Mouse (Mus musculus) intestine, embryonic 14.5 days (tissue): ENCODE measurements around the gene Gm17657. TPM values are rescaled to one million over a fixed set of nuclear protein-coding genes. Genes with fewer than 3 reads are reported as not detected.

ENCODE experiments used
- ATAC-seq: fragments of 200-750 bp; cut with Nextera tagmentation; replicated peaks from 2 replicates; pipeline ENCODE4 v1.8.0; 2017; ENCODE audit warnings: low read depth, moderate number of reproducible peaks, moderate TSS enrichment, moderate library complexity; ENCODE audit not compliant: low FRiP score, low TSS enrichment
- DNase-seq: peaks from one replicate; pipeline ENCODE4 v3.0.0-alpha.2; 2018; ENCODE audit warnings: low spot score
- H3K27ac ChIP-seq: fragments of 300-500 bp; sonication (generic); 2 replicates; pipeline ENCODE4 v1.5.1; 2014; ENCODE audit warnings: low read depth, mild to moderate bottlenecking, control low read depth
- H3K27me3 ChIP-seq: fragments of 300-500 bp; sonication (generic); replicated peaks from 2 replicates; pipeline ENCODE4 v1.6.1; 2014; ENCODE audit warnings: low read length, control low read depth; ENCODE audit not compliant: control insufficient read depth, insufficient read depth
- H3K36me3 ChIP-seq: fragments of 300-500 bp; sonication (generic); 2 replicates; pipeline ENCODE4 v1.6.1; 2014; ENCODE audit warnings: low read length, control low read depth; ENCODE audit not compliant: control insufficient read depth, insufficient read depth
- H3K4me1 ChIP-seq: fragments of 300-500 bp; sonication (generic); replicated peaks from 2 replicates; pipeline ENCODE4 v1.6.1; 2014; ENCODE audit warnings: low read length, control low read depth, mixed read lengths; ENCODE audit not compliant: control insufficient read depth, insufficient read depth
- H3K4me2 ChIP-seq: fragments of 300-500 bp; sonication (generic); 2 replicates; pipeline ENCODE4 v1.6.1; 2014; ENCODE audit warnings: low read length
- H3K4me3 ChIP-seq: fragments of 300-500 bp; sonication (generic); 2 replicates; pipeline ENCODE4 v1.5.1; 2014; ENCODE audit warnings: low read depth, low read length, control low read depth, mixed read lengths
- H3K9ac ChIP-seq: fragments of 300-500 bp; sonication (generic); 2 replicates; pipeline ENCODE4 v1.6.1; 2014; ENCODE audit warnings: mild to moderate bottlenecking, low read length
- H3K9me3 ChIP-seq: fragments of 300-500 bp; sonication (generic); 2 replicates; pipeline ENCODE4 v1.6.1; 2016; ENCODE audit warnings: low read length, control low read depth; ENCODE audit not compliant: control insufficient read depth
- WGBS: fragments of 180-500 bp; shearing (Covaris S2); extraction: QIAGEN DNeasy Blood & Tissue Kit; methylation state at CpG from one replicate; pipeline ENCODE4 v1.1.7; 2014; 5-methylcytosine and 5-hydroxymethylcytosine counted together
- polyA plus RNA-seq: library from polyadenylated mRNA; unstranded; fragments of >200 nt; fragmentation: Nextera tagmentation; extraction: Ambion mirVana; gene quantifications from 2 replicates; pipeline ENCODE4 v1.2.1, GENCODE M21; 2014

Gm17657 gene
- polyA plus RNA-seq, 1 experiment from 2014 or later: not detected

GRCm38 (mm10) chr17:29514435-29514834 is 35.0 kb downstream of the Gm17657 start:
- 2% methylated on average over 11 of the region's 11 CpGs for WGBS
- H3K4me2 ChIP-seq: peak overlapping the region; percentile 13; the same call in 1 of the 2 replicates
- no peak overlapping the region for H3K9ac ChIP-seq
- H3K27ac ChIP-seq: no peak overlapping the region
- DNase-seq (peak; percentile 92), ATAC-seq (peak; percentile 57; the same call in 1 of the 2 replicates)
- no peak overlapping the region for H3K4me3 ChIP-seq
- H3K27me3 ChIP-seq: no peaks in the 10 kb centered on the region
- H3K9me3 ChIP-seq: no peaks in the 10 kb centered on the region
- no peaks in the 10 kb centered on the region for H3K4me1 ChIP-seq
- H3K36me3 ChIP-seq: no peaks in the 10 kb centered on the region

- peak; percentile 40; the same call in 1 of the 2 replicates for ATAC-seq
- 23% methylated on average over 13 of the region's 13 CpGs for WGBS
- no peak overlapping the region for H3K9ac ChIP-seq
Observed at GRCm38 (mm10) chr17:29513044-29513730, 36.3 kb downstream of the Gm17657 start.

GRCm38 (mm10) chr17:29510691-29511090 is 38.7 kb downstream of the Gm17657 start:
- Histone ChIP-seq H3K4me3 (no peak overlapping the region), H3K9ac (no peak overlapping the region), H3K4me1 (no peaks in the 10 kb centered on the region), H3K27me3 (no peaks in the 10 kb centered on the region), H3K9me3 (no peaks in the 10 kb centered on the region), H3K27ac (no peak overlapping the region), H3K36me3 (no peaks in the 10 kb centered on the region), H3K4me2 (no peak overlapping the region)
- 50% methylated on average over 8 of the region's 8 CpGs for WGBS
- ATAC-seq: no peak
- DNase-seq: no peak

More at GRCm38 (mm10) chr17:29513044-29513730, 36.3 kb downstream of the Gm17657 start:
- Histone ChIP-seq H3K4me2 (no peak overlapping the region), H3K4me1 (no peaks in the 10 kb centered on the region), H3K4me3 (no peak overlapping the region), H3K9me3 (no peaks in the 10 kb centered on the region), H3K36me3 (no peaks in the 10 kb centered on the region), H3K27me3 (no peaks in the 10 kb centered on the region), H3K27ac (no peak overlapping the region)
- peak; percentile 77 for DNase-seq

- Histone ChIP-seq H3K4me1 (no peaks in the 10 kb centered on the region), H3K4me3 (no peak overlapping the region), H3K36me3 (no peaks in the 10 kb centered on the region), H3K27me3 (no peaks in the 10 kb centered on the region), H3K9me3 (no peaks in the 10 kb centered on the region), H3K27ac (no peak overlapping the region), H3K4me2 (no peak overlapping the region), H3K9ac (no peak overlapping the region)
- DNase-seq (no peak), ATAC-seq (no peak)
- 57% methylated on average over 12 of the region's 12 CpGs for WGBS
Observed at GRCm38 (mm10) chr17:29508927-29509608, 40.4 kb downstream of the Gm17657 start.

- H3K27ac ChIP-seq: no peak overlapping the region
- no peaks in the 10 kb centered on the region for H3K36me3 ChIP-seq
- ATAC-seq: no peak
- no peak overlapping the region for H3K4me3 ChIP-seq
- peaks cover 5% of the 10 kb centered on the region; the same call in 1 of the 2 replicates for H3K4me1 ChIP-seq
- H3K27me3 ChIP-seq: no peaks in the 10 kb centered on the region
- WGBS: 75% methylated on average over 5 of the region's 5 CpGs
- DNase-seq: no peak
- no peak overlapping the region for H3K9ac ChIP-seq
- H3K4me2 ChIP-seq: no peak overlapping the region
- no peaks in the 10 kb centered on the region for H3K9me3 ChIP-seq
Observed at GRCm38 (mm10) chr17:29503700-29504099, 45.7 kb downstream of the Gm17657 start.

- Histone ChIP-seq H3K4me2 (peak overlapping the region; percentile 49), H3K27me3 (no peaks in the 10 kb centered on the region), H3K4me1 (peaks cover 5% of the 10 kb centered on the region; the same call in 1 of the 2 replicates), H3K36me3 (no peaks in the 10 kb centered on the region), H3K27ac (no peak overlapping the region), H3K4me3 (peak overlapping the region; percentile 21), H3K9me3 (no peaks in the 10 kb centered on the region), H3K9ac (0 out of 2 replicates have a peak overlapping the region, but pooled peaks have one; percentile 22)
- ATAC-seq (0 out of 2 replicates have a peak, but pooled peaks have one; percentile 32), DNase-seq (no peak)
- WGBS: 14% methylated on average over 32 of the region's 32 CpGs
Observed at GRCm38 (mm10) chr17:29502669-29503665, 46.5 kb downstream of the Gm17657 start.

GRCm38 (mm10) chr17:29502005-29502668 is 47.3 kb downstream of the Gm17657 start:
- Histone ChIP-seq H3K4me3 (no peak overlapping the region), H3K9ac (no peak overlapping the region), H3K9me3 (no peaks in the 10 kb centered on the region), H3K4me1 (peaks cover 5% of the 10 kb centered on the region; the same call in 1 of the 2 replicates), H3K36me3 (no peaks in the 10 kb centered on the region), H3K27me3 (no peaks in the 10 kb centered on the region), H3K4me2 (0 out of 2 replicates have a peak overlapping the region, but pooled peaks have one; percentile 49), H3K27ac (no peak overlapping the region)
- ATAC-seq (no peak), DNase-seq (no peak)
- WGBS: 73% methylated on average over 7 of the region's 7 CpGs
